Mouse (Mus musculus): ENCODE measurements around the gene Samd4b. TPM values are rescaled to one million over a fixed set of nuclear protein-coding genes. Genes with fewer than 3 reads are reported as not detected.

Gene Samd4b
- polyA plus RNA-seq, 1 experiment, result 25.2 TPM

DNA sequence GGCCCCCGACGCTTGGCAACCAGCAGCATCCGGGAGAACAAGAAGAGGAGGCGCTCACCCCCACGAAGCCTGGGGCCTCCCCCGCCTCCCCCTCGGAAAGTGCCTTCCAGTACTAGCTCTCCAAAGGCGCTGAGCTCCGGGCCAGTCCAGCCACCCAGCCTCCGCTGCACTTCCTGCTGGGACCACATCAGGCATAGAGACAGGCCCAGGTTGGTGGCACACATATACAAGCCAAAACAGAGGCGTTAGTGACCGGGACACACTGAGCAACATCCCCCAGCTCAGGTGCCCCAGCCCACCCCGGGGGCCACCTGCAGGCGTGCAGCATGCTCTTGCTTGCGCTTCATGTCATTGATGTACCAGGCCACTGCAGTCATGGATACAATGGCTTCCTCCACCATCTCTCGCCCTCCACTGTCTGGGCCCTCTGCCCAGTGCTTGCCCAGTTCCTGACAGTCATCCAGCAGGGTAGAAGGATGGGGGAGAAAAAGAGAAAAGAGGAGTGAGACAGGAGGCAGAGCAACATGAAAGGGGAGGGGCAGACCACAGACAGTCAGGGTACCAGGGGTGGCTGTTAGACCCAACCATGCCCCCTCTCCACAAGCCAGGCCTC, 230.2 kb downstream of the Samd4b start:
- H3K4me3 ChIP-seq (replicated peaks; ENCODE audit: control insufficient read depth, low read depth, low read length), result no peak overlapping the region
- no peak overlapping the region for H3K27ac ChIP-seq (ENCODE audit: control insufficient read depth, insufficient read depth, low read depth, low read length, poor library complexity)
- 87% methylated on average over 16 of the region's 16 CpGs for WGBS
- peaks cover 1% of the 10 kb centered on the region; the same call in 1 of the 2 replicates for H3K4me1 ChIP-seq (ENCODE audit: control insufficient read depth, insufficient read depth, low read length)
- TF ChIP-seq POLR2A (IDR thresholded peaks at IDR 0.05; ENCODE audit: borderline replicate concordance, control insufficient read depth, low read depth, low read length) (no peak), CTCF (IDR thresholded peaks at IDR 0.05; ENCODE audit: control insufficient read depth, insufficient read depth, low read length) (no peak)

DNA sequence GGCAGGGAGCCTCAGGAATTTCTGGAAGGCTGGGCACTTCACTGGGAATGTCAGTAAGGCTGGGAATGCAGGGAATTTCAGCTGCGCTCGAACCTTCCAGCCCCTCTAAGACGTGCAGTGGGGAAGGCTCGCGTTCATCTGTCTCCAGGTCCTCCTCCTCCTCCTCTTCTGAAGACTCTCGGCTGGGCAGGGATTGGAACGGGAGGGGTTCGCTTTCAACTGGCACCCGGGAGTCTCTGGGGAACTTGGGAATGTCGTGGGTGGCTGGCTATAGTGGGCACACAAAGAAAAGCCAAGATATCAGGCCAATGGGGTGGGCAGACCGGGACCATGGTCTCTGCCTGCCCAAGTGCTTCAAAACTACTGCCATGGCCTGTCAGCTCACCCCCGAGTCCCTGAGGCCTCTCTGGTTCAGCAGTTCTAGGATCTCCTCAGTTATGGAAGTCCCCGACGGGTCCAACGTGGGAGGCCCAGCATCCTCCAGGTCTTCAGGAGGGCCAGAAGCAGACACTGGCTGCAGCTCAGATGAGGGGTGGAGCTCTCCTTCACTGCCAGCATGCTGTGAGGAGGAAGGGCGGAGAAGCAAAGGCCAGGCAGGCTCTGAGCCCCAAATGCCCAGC, 235.4 kb downstream of the Samd4b start:
- Histone ChIP-seq H3K4me1 (ENCODE audit: control insufficient read depth, insufficient read depth, low read length) (no peaks in the 10 kb centered on the region; the same call in 1 of the 2 replicates), H3K4me3 (replicated peaks; ENCODE audit: control insufficient read depth, low read depth, low read length) (no peak overlapping the region), H3K27ac (ENCODE audit: control insufficient read depth, insufficient read depth, low read depth, low read length, poor library complexity) (no peak overlapping the region)
- TF ChIP-seq CTCF (IDR thresholded peaks at IDR 0.05; ENCODE audit: control insufficient read depth, insufficient read depth, low read length), result no peak
- TF ChIP-seq POLR2A (IDR thresholded peaks at IDR 0.05; ENCODE audit: borderline replicate concordance, control insufficient read depth, low read depth, low read length), result no peak
- 86% methylated on average over 16 of the region's 16 CpGs for WGBS

DNA sequence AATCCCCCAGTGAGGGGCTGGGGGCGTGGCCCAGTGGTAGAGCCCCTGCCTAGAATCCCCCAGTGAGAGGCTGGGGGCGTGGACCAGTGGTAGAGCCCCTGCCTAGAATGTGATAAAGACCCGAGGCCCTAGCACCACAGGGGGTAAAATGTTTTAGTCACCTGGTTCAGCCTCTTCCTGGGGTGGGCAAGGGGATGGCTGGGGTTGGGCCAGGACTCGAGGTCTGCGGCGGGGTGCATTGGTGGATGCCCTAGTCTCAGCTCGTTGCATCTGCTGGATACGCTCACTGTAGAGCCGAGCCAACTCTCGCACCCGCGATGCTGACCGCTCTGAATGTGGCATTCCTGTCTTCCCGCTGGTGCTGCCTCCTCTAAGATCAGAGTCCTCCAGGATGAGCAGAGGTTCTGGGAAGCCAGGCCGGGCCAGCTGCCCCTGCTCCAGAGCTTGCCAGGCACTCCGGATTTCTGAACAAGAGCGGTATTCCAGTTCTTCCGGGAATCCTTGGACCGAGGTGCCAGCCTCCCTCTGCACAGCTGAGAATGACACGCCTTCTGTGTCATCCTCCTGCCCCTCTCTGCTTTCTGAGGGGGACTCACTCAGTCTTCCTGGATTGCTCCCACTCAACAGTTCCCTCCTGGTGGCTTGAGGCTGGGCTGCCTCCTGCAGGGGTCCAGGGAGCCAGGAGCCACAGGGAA, 236.2 kb downstream of the Samd4b start:
- no peak overlapping the region for H3K4me3 ChIP-seq (replicated peaks; ENCODE audit: control insufficient read depth, low read depth, low read length)
- WGBS, result 88% methylated on average over 20 of the region's 20 CpGs
- no peak overlapping the region for H3K27ac ChIP-seq (ENCODE audit: control insufficient read depth, insufficient read depth, low read depth, low read length, poor library complexity)
- TF ChIP-seq POLR2A (IDR thresholded peaks at IDR 0.05; ENCODE audit: borderline replicate concordance, control insufficient read depth, low read depth, low read length) (no peak), CTCF (IDR thresholded peaks at IDR 0.05; ENCODE audit: control insufficient read depth, insufficient read depth, low read length) (no peak)
- H3K4me1 ChIP-seq (ENCODE audit: control insufficient read depth, insufficient read depth, low read length), result no peaks in the 10 kb centered on the region; the same call in 1 of the 2 replicates

DNA sequence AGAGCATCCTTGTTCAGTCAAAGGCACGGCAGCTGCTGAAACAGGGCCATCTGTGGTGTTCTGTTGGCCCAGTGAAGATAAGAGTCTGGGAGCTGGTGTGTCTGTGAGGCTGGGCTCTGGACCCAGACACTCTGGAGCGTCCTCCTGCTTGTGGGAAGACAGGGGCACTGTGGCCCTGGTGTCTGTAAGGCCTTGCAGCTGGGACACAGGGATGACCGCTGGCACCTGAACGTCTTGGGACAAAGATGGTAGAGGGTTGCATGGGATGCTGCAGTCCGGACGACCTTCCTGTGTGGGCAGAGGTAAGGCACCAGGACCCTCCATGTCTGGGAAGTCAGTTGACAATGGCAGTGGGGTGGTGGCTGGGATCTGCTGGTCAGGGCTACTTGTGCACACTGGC, 237.7 kb downstream of the Samd4b start:
- H3K27ac ChIP-seq (ENCODE audit: control insufficient read depth, insufficient read depth, low read depth, low read length, poor library complexity), result no peak overlapping the region
- H3K4me1 ChIP-seq (ENCODE audit: control insufficient read depth, insufficient read depth, low read length), result no peaks in the 10 kb centered on the region; the same call in 1 of the 2 replicates
- TF ChIP-seq CTCF (IDR thresholded peaks at IDR 0.05; ENCODE audit: control insufficient read depth, insufficient read depth, low read length), result no peak
- no peak for TF ChIP-seq POLR2A (IDR thresholded peaks at IDR 0.05; ENCODE audit: borderline replicate concordance, control insufficient read depth, low read depth, low read length)
- 87% methylated on average over 6 of the region's 6 CpGs for WGBS
- no peak overlapping the region for H3K4me3 ChIP-seq (replicated peaks; ENCODE audit: control insufficient read depth, low read depth, low read length)

DNA sequence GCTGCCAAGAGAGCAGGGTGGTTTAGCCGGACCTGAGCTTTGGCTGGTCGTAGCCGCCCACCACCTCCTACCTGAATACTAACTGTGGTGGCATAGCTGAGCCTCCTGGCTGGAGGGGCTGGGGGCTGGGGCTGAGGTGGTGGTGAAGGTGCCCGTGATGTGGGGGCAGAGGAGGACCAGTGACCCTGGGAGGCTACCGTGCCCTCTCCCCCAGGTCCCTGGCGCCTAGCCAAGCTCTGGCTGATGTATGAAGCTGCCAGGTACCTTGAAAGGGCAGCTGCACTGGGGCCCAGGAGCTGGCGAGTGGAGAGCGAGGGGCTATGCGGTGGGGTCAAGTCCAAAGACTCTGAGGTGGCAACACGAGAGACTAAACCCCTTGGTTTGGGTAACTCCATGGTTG, 238.1 kb downstream of the Samd4b start:
- whole genome bisulfite sequencing, result 85% methylated on average over 10 of the region's 10 CpGs
- TF ChIP-seq CTCF (IDR thresholded peaks at IDR 0.05; ENCODE audit: control insufficient read depth, insufficient read depth, low read length) (no peak), POLR2A (IDR thresholded peaks at IDR 0.05; ENCODE audit: borderline replicate concordance, control insufficient read depth, low read depth, low read length) (no peak)
- Histone ChIP-seq H3K4me1 (ENCODE audit: control insufficient read depth, insufficient read depth, low read length) (no peaks in the 10 kb centered on the region; the same call in 1 of the 2 replicates), H3K27ac (ENCODE audit: control insufficient read depth, insufficient read depth, low read depth, low read length, poor library complexity) (no peak overlapping the region), H3K4me3 (replicated peaks; ENCODE audit: control insufficient read depth, low read depth, low read length) (no peak overlapping the region)

DNA sequence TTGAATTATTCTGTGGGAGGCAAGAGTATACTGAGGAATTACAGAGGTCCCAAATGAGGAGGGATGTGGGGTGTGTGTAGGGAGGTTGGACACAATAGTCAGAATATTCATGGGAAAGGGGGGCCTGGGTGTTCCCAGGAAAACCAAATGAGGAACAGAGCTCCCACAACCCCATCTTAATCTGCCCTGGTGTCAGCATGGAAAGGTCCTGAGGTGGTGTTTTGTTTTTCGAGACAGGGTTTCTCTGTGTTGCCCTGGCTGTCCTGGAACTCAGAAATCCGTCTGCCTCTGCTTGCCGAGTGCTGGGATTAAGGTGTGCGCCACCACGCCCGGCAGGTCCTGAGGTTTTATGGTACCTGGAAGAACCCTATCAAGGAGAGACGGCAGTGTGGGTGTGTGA, 239.5 kb downstream of the Samd4b start:
- 82% methylated on average over 7 of the region's 7 CpGs for WGBS
- no peaks in the 10 kb centered on the region; the same call in 1 of the 2 replicates for H3K4me1 ChIP-seq (ENCODE audit: control insufficient read depth, insufficient read depth, low read length)
- no peak for TF ChIP-seq POLR2A (IDR thresholded peaks at IDR 0.05; ENCODE audit: borderline replicate concordance, control insufficient read depth, low read depth, low read length)
- no peak for TF ChIP-seq CTCF (IDR thresholded peaks at IDR 0.05; ENCODE audit: control insufficient read depth, insufficient read depth, low read length)
- H3K27ac ChIP-seq (ENCODE audit: control insufficient read depth, insufficient read depth, low read depth, low read length, poor library complexity), result no peak overlapping the region
- no peak overlapping the region for H3K4me3 ChIP-seq (replicated peaks; ENCODE audit: control insufficient read depth, low read depth, low read length)

DNA sequence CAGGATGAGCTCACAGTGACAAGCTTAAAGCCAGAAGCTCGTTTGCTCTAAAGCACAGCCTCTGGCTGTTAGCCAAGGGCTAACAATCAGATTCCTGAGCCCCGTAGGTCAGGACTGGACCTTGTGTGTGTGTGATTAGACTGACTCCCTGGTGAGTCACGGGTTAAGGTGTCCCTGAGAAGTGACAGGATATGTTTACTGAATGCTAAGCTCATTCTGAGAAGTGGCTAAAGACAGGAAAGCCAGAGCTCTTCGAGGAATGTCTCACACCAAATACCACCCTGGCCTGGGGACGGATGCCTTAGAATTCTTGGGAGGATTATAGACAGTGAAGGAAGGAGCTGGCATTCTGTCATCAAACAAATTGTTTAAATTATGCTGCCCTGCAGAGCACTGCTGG, 240.0 kb downstream of the Samd4b start:
- no peak overlapping the region for H3K4me3 ChIP-seq (replicated peaks; ENCODE audit: control insufficient read depth, low read depth, low read length)
- H3K27ac ChIP-seq (ENCODE audit: control insufficient read depth, insufficient read depth, low read depth, low read length, poor library complexity), result no peak overlapping the region
- 37% methylated on average over 5 of the region's 5 CpGs for WGBS
- no peaks in the 10 kb centered on the region; the same call in 1 of the 2 replicates for H3K4me1 ChIP-seq (ENCODE audit: control insufficient read depth, insufficient read depth, low read length)
- no peak for TF ChIP-seq CTCF (IDR thresholded peaks at IDR 0.05; ENCODE audit: control insufficient read depth, insufficient read depth, low read length)
- no peak for TF ChIP-seq POLR2A (IDR thresholded peaks at IDR 0.05; ENCODE audit: borderline replicate concordance, control insufficient read depth, low read depth, low read length)

DNA sequence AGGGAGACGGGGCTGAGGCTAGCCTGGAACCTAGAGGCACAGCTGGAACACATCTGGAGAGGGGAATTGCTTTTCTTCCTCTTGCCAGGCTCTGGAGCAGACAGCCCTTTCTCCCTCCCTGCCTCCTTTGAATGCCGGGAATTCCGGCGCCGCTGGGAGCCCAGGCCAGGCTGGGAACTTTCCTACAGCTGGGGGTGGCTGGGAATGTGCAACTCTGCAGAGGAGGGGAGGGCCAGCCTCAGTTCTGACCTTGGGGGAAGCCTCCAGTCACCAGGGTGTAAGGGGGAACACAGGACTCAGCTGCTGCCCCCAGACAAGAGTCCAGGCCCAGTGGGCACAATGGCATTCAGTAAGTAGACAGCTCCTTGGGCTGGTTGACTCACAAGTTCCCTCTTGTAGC, 241.0 kb downstream of the Samd4b start:
- H3K4me3 ChIP-seq (replicated peaks; ENCODE audit: control insufficient read depth, low read depth, low read length), result no peak overlapping the region
- H3K4me1 ChIP-seq (ENCODE audit: control insufficient read depth, insufficient read depth, low read length), result no peaks in the 10 kb centered on the region; the same call in 1 of the 2 replicates
- no peak overlapping the region for H3K27ac ChIP-seq (ENCODE audit: control insufficient read depth, insufficient read depth, low read depth, low read length, poor library complexity)
- no peak for TF ChIP-seq CTCF (IDR thresholded peaks at IDR 0.05; ENCODE audit: control insufficient read depth, insufficient read depth, low read length)
- no peak for TF ChIP-seq POLR2A (IDR thresholded peaks at IDR 0.05; ENCODE audit: borderline replicate concordance, control insufficient read depth, low read depth, low read length)
- 70% methylated on average over 5 of the region's 5 CpGs for WGBS

All from bone marrow, adult 2 months (tissue).